Mouse (Mus musculus): Measurements from ENCODE around the gene Sfxn5.

The Sfxn5 gene

DNA sequence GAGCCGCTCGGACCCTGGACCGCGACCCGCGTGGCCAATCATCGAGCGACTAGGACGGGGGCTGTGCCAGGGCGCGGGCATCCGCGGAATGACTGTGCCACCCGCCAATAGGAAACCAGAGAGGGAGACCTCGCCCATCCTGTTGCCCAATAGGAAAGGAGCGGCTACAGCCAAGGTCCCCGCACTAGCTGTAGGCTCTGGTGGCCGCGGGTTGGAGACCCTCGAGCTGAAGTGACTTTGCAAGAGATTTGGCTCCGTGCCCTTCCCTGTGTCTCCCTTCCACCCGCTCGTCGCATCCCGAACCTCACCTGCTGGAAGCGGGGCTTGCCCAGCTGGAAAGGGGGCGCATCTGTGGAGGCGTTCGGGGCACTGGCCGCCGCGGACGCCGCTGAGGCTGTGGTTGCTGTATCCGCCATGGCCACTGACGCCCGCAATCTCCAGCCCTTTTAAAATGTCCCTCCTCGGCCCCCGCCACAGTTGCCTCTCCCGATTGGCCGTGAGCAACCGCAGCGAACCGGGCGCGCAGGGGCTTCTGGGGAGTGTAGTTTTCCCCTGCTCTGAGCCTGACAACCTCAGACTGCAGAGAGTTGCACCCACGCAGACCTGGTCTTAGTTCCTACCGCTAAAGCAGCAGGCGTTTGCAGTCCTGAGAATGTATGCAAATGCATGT, at the start of gene Sfxn5:
TSS of gene Sfxn5 (minus strand) at position 423 of the 670 bp plus-strand sequence.
- CTCF ChIA-PET: interaction anchor here in 3 of 4 experiments (0.7 to 7.8 kb wide), 19 partner anchors 13 to 179 kb away, joined by 3 to 38 read pairs (median 4); partner anchors contain the start of gene Pradc1 (in 1 of the 3)
- POLR2A ChIA-PET: interaction anchor here (0.5 to 4.4 kb wide), 34 partner anchors 8 to 1375 kb away, joined by 3 to 24 read pairs (median 4); partner anchors contain the start of genes Cct7 (in 3 of the 4), Pradc1 (in 3 of the 4), Rab11fip5 (in 3 of the 4) and Emx1 (in 1 of the 4)

DNA sequence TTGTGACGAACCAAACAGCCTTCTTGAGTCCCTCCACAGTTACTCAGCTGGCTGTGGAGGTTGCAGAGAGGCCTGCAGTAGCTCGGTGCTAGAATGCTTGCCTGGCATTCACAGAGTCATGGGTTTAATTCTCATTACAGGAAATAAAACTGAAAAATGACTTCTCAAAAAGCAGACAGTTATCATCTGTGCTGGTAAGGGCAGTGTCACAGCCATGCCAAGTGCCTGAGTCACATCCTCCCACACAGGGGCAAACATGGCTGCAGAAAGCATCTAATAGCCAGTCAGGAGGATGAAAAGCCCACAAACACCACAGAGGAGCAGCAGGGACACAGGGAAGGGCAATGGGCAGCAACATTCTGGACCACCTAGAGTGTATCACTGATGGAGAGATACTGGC, 49.6 kb upstream of the Sfxn5 start:
- ChIA-PET POLR2A (interaction anchor here in 3 of 4 experiments (0.7 to 1.8 kb wide), 5 partner anchors 8 to 69 kb away, joined by 3 to 6 read pairs (median 5); partner anchors contain the start of genes Rab11fip5 (in 2 of the 3) and Pradc1 (in 1 of the 3)), CTCF (interaction anchor here in 2 of 4 experiments (0.6 to 2.6 kb wide), 3 partner anchors 15 to 39 kb away, joined by 3 to 9 read pairs (median 4); no protein-coding TSS in a partner anchor)

DNA sequence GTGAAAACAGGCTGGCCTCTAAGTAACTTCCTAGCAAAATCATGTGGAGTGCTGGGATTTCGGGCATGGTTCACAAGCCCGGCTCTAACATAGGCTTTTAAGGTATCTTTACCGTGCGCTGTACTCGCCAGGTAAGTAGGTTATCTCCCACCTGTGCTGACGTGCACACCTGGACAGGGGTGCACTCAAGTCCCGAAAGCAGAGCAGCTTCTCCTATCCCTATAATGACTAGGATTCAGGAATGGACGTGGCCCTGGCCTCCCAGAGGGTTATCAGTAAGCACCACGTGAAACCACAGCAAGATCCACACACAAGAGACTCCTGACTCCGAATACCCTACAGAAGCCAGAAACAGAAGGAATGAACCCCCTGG, 48.4 kb upstream of the Sfxn5 start:
- CTCF ChIA-PET: interaction anchor here in 2 of 4 experiments (0.5 to 3.2 kb wide), 8 partner anchors 9 to 77 kb away, joined by 3 to 16 read pairs (median 6); no protein-coding TSS in a partner anchor
- POLR2A ChIA-PET: interaction anchor here (0.7 to 2.4 kb wide), 20 partner anchors 8 to 94 kb away, joined by 3 to 12 read pairs (median 4); partner anchors contain the start of genes Cct7 (in 2 of the 4) and Pradc1 (in 2 of the 4)

GRCm38 (mm10) chr6:85380901-85381647, 47.9 kb upstream of the Sfxn5 start:
- CTCF ChIA-PET: interaction anchor here (0.5 to 3.2 kb wide), 31 partner anchors 9 to 523 kb away, joined by 3 to 16 read pairs (median 4); partner anchors contain the start of genes Nat8f4 (in 1 of the 4), Pradc1 (in 1 of the 4) and Spr (in 1 of the 4)
- POLR2A ChIA-PET: interaction anchor here (0.7 to 2.4 kb wide), 32 partner anchors 8 to 226 kb away, joined by 3 to 19 read pairs (median 4); partner anchors contain the start of genes Cct7 (in 2 of the 4) and Pradc1 (in 2 of the 4)

GRCm38 (mm10) chr6:85380201-85380900, 47.1 kb upstream of the Sfxn5 start:
- ChIA-PET POLR2A (interaction anchor here (0.7 to 2.4 kb wide), 21 partner anchors 8 to 353 kb away, joined by 3 to 19 read pairs (median 5); partner anchors contain the start of genes Cct7 (in 1 of the 4) and Pradc1 (in 1 of the 4)), CTCF (interaction anchor here (0.6 to 3.2 kb wide), 29 partner anchors 8 to 524 kb away, joined by 3 to 16 read pairs (median 4); partner anchors contain the start of genes Nat8f4 (in 1 of the 4), Pradc1 (in 1 of the 4) and Spr (in 1 of the 4))

DNA sequence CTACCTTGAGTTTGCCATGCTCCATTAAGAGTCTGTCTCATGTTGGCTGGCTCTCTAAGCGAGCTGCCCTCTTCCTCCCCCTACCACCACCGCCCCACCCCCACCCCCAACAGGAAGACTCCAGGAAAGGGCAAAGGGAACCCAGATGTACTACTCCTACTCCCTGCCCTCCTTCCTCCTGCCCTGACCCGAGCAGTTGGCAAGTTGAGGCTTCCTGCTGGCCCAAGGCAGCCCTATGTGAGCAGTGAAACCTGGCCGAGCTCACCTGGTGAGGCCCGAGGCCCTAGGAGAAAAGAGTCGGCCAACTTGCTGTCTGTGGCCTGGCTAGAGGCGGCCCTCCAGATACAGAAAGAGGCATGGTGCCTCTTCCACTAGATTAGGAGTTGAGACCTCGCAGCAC, 45.4 kb upstream of the Sfxn5 start:
- POLR2A ChIA-PET: interaction anchor here in 3 of 4 experiments (0.7 to 2.9 kb wide), 22 partner anchors 8 to 1489 kb away, joined by 3 to 30 read pairs (median 4); partner anchors contain the start of genes Cct7 (in 2 of the 3), Pradc1 (in 2 of the 3), Alms1 (in 1 of the 3) and Emx1 (in 1 of the 3)
- CTCF ChIA-PET: interaction anchor here in 3 of 4 experiments (0.6 to 2.2 kb wide), 7 partner anchors 17 to 788 kb away, joined by 3 to 8 read pairs (median 3); no protein-coding TSS in a partner anchor

DNA sequence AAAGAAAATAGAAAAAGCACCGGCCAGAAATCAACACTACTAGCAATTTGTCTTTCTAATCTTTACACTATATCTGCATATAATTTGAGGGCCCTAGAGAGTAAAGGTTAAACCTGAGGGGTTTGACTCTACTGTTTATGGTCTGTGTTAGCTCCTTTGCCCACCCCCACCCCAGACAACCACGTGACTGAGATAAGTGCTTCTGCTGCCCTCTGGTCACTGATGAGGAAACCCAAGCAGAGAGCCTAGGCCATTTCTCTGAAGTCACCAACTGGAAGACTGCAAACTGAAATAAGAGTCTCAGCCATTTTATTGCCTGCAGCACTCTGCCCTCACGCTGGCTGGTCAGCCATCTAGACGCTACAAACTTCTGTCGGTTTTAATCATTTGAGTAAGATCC, 44.7 kb upstream of the Sfxn5 start:
- ChIA-PET CTCF (interaction anchor here in 3 of 4 experiments (0.7 to 2.2 kb wide), 7 partner anchors 13 to 241 kb away, joined by 3 to 8 read pairs (median 4); partner anchors contain the start of gene Spr (in 1 of the 3)), POLR2A (interaction anchor here in 3 of 4 experiments (0.5 to 2.9 kb wide), 31 partner anchors 9 to 1760 kb away, joined by 3 to 30 read pairs (median 4); partner anchors contain the start of genes Cct7 (in 2 of the 3), Pradc1 (in 2 of the 3) and Alms1 (in 1 of the 3))

- CTCF ChIA-PET: interaction anchor here in 3 of 4 experiments (0.7 to 2.2 kb wide), 6 partner anchors 14 to 240 kb away, joined by 3 to 7 read pairs (median 4); partner anchors contain the start of gene Spr (in 1 of the 3)
- POLR2A ChIA-PET: interaction anchor here in 3 of 4 experiments (0.5 to 3.4 kb wide), 32 partner anchors 9 to 1759 kb away, joined by 3 to 30 read pairs (median 4); partner anchors contain the start of genes Cct7 (in 2 of the 3) and Pradc1 (in 2 of the 3)
These were observed 44.0 kb upstream of the Sfxn5 start for GRCm38 (mm10) chr6:85377066-85377734.

DNA sequence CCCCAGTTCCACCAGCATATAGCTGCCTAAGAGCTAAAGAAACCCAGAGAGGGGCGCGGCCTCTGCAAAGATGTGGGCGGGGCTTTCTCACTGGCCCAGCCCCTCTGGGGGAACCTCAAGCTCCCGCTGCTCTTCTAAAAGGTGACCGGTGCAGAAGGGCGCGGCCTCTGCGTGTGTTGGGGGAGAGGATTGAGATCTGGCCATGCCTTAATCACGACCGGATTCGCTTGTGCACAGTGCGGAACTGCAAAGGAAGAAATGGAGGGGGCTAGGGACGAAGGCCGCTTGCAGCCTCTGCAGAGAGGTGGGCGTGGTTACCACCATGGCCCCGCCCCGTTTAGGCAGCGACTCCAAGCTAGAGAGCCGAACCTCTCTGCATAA, 41.5 kb upstream of the Sfxn5 start:
- ChIA-PET CTCF (interaction anchor here (0.6 to 2.1 kb wide), 40 partner anchors 12 to 1192 kb away, joined by 3 to 14 read pairs (median 4); partner anchors contain the start of gene Spr (in 1 of the 4)), POLR2A (interaction anchor here (0.5 to 7.8 kb wide), 99 partner anchors 9 to 1113 kb away, joined by 3 to 94 read pairs (median 5); partner anchors contain the start of genes Cct7 (in 3 of the 4), Pradc1 (in 3 of the 4), Spr (in 2 of the 4) and Alms1 (in 1 of the 4))

GRCm38 (mm10) chr6:85373951-85374733, 40.9 kb upstream of the Sfxn5 start, which contains the start of gene Rab11fip5:
Gene Rab11fip5 (minus strand): TSS chr6:85374634.
- CTCF ChIA-PET: interaction anchor here (0.5 to 2.1 kb wide), 39 partner anchors 12 to 269 kb away, joined by 3 to 14 read pairs (median 4); partner anchors contain the start of gene Spr (in 1 of the 4)
- POLR2A ChIA-PET: interaction anchor here (0.5 to 7.8 kb wide), 100 partner anchors 9 to 1098 kb away, joined by 3 to 94 read pairs (median 5); partner anchors contain the start of genes Pradc1 (in 4 of the 4), Cct7 (in 3 of the 4), Spr (in 2 of the 4) and Alms1 (in 1 of the 4)

GRCm38 (mm10) chr6:85373066-85373860, 40.0 kb upstream of the Sfxn5 start:
- ChIA-PET CTCF (interaction anchor here (0.5 to 1.9 kb wide), 9 partner anchors 12 to 254 kb away, joined by 3 to 13 read pairs (median 5); no protein-coding TSS in a partner anchor), POLR2A (interaction anchor here (0.8 to 7.8 kb wide), 26 partner anchors 8 to 588 kb away, joined by 3 to 94 read pairs (median 10); partner anchors contain the start of genes Pradc1 (in 3 of the 4), Cct7 (in 2 of the 4), Dusp11 (in 1 of the 4) and Egr4 (in 1 of the 4))

DNA sequence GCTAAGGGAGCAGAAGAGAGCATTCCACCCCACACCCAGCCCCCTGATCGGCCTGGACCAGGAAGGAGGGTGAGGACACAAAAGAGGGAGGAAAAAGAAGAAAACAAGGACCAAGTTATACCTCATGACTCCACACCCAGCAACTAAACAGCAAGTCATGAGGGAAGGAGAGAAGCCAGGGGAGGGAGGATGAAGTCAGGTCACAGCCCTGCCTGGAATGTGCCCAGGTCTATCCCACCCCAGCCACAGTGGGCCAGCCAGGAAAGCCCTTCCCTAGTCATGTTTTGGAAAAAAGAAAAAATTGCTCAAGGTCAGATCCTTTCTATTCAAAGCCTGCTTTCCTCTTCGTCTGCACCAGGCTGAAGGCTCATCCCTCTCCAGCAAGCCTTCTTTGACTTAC, 39.3 kb upstream of the Sfxn5 start:
- ChIA-PET POLR2A (interaction anchor here in 3 of 4 experiments (0.7 to 7.8 kb wide), 8 partner anchors 8 to 268 kb away, joined by 3 to 94 read pairs (median 4); no protein-coding TSS in a partner anchor), CTCF (interaction anchor here (1.1 to 2.6 kb wide), 6 partner anchors 8 to 80 kb away, joined by 3 to 9 read pairs (median 4); no protein-coding TSS in a partner anchor)

GRCm38 (mm10) chr6:85371859-85372405, 38.7 kb upstream of the Sfxn5 start:
- ChIA-PET CTCF (interaction anchor here (0.6 to 2.6 kb wide), 8 partner anchors 8 to 136 kb away, joined by 3 to 9 read pairs (median 4); no protein-coding TSS in a partner anchor), POLR2A (interaction anchor here in 3 of 4 experiments (0.6 to 7.8 kb wide), 12 partner anchors 8 to 267 kb away, joined by 3 to 94 read pairs (median 4); partner anchors contain the start of genes Cct7 (in 1 of the 3) and Pradc1 (in 1 of the 3))

All from embryonic stem cell, embryonic (primary cell).